Mouse (Mus musculus) right cerebral cortex, postnatal 4 days (tissue): ENCODE measurements at regions not wholly inside any gene's neighbourhood (a gene's known extent, or its start where the extent isn't known, plus 50 kb on each side); places are given as distances from the start of the nearest gene placed in this dataset.
A peak's percentile ranks its signal among the peaks of the same experiment; 100 is the strongest.

Experiments
- DNase-seq: peaks from one replicate; pipeline ENCODE4 v3.0.0-alpha.2; 2022

- no peak for DNase-seq
These were observed 177.3 kb upstream of the Cdyl start for GRCm38 (mm10) chr13:35482340-35482739.

- no peak for DNase-seq
These were observed 173.5 kb upstream of the Cdyl start for GRCm38 (mm10) chr13:35486125-35486524.

DNA sequence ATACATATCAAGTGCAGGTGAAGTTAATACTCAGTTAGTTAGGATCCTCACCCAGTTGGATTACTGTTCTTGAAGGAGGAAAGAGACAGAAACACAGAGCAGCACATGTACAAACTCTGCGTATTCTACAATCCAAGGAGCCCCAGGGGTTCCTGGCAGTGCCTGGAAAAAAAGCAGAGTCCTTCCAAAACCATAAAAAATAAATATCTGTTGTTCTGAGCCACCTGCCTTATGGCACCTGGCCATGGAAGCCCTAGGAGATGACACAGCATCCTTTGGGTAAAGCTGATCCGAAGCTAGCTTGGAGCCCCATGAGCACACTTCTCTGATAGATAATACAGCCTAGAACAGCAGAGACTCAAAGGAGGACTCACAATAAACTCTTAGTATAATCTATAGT lies 159.9 kb upstream of the Cdyl start:
- no peak for DNase-seq

- peak; percentile 19 for DNase-seq
These were observed 158.7 kb upstream of the Cdyl start for GRCm38 (mm10) chr13:35500891-35501290.

GRCm38 (mm10) chr13:35501351-35502146 lies 158.1 kb upstream of the Cdyl start:
- DNase-seq = peak; percentile 46

GRCm38 (mm10) chr13:35502147-35502522 lies 157.5 kb upstream of the Cdyl start:
- peak; percentile 26 for DNase-seq

- DNase-seq = peak; percentile 48
These were observed 156.2 kb upstream of the Cdyl start for GRCm38 (mm10) chr13:35503362-35503821.

- DNase-seq = no peak
These were observed 152.4 kb upstream of the Cdyl start for GRCm38 (mm10) chr13:35507195-35507594.

GRCm38 (mm10) chr13:35512029-35512507 lies 147.6 kb upstream of the Cdyl start:
- no peak for DNase-seq

DNA sequence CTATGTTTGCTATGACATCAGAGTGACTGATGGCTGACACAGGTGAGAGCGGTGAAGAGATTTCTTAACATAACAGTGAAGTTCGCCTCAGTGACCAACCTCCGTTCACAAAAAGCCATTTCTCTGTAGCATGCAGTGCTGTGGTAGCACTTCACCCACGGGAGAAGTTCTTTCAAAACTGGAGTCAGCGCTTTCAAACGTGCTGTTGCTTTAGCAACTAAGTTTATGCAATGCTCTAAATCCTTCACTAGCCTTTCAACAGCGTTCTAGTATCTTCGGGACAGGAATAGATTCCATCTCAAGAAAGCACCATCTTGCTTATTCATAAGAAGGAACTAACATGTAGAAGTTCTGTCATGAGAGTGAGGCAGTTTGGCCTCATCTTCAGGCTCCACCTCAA lies 146.5 kb upstream of the Cdyl start:
- DNase-seq = peak; percentile 4

- no peak for DNase-seq
These were observed 144.3 kb upstream of the Cdyl start for GRCm38 (mm10) chr13:35515291-35515690.

- DNase-seq = no peak
These were observed 141.9 kb upstream of the Cdyl start for GRCm38 (mm10) chr13:35517692-35518091.

DNA sequence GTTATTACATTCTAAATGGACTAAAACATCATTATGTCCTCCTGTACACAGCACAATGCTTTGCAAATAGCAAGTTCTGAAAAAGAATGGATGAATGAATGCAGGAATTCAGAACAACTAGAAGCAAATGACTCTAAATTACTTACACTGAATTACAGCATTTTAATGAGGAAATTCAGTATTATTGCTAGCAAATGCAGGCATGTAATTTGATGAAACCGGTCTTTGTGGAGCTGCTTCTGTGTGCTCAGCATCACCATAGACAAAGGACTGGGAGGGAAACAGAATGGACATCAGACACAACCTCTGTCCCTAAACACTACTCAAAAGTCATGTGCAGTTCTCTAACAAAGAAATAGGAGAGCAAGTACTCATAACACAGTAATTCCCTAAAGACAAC lies 137.4 kb upstream of the Cdyl start:
- DNase-seq = no peak

DNA sequence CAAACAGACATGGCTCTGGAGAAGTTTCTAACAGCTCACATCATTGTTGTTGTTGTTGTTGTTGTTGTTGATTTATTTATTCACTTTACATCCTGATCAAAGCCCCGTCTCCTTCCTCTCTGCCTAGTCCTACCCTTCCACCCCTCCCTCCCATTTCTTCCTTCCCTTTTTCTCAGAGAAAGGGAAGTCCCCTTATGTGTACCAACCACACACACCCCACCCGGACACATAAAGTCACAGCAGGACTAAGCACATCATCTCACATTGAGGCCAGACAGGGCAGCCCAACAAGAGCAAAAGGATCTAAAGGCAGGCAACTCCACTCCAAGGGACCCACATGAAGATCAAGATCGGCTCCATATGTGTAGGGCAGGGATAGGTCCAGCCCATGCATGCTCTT lies 130.1 kb upstream of the Cdyl start:
- DNase-seq = no peak

DNA sequence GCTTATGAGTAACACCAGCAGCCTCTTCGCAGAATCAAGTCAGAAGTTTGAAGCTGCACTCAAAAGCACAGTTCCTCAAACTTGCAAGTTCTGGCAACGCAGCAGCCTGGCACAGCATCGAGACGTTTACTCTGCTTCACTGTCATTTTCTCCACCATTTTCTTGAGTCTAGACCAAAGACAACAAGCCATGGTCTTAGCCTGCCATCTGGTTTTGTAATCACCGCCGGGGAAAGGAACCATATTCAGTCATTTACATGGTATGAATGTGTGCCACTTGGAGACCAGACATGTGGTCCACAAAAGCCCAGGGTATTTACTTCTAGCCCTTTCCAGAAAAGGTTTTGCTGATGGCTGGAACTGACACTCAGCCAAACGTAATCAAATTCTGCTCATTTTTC lies 122.5 kb upstream of the Cdyl start:
- DNase-seq = no peak

DNA sequence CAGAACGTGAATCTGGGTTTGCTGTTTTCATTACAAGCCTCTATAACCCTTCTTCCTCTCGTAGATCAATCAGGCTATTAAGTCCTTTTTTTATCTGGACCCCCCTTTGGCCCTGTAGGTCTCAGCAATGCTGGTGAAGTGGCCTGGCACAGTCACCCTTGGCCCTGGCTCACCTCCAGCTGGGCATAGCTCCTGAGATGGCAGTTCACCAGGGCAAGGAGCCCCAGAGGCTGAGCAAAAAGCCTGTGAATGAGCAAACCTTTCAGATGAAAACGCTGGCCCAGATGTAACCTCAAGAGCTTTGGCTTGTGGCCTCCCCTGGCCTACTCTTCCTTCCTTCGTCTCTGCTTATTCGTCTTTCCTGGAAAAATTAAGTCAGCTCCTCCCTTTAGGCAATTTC lies 121.7 kb upstream of the Cdyl start:
- DNase-seq = peak; percentile 18

DNA sequence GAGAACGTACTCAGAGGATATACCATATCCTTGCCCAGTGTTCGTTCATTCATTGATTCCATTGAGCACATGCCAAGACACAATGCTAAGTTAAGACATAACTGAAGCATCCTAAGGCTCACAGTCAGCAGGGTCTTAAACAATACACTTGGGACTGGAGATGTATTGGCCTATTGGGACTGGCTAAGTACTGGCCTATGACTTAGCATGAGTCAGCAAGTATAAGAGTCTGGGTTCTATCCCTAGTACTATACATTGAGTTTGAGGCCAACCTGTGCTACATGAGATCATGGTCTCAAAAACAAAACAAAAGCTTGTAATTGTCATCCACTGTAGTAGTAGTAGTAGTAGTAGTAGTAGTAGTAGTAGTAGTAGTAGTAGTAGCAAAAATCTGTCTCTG lies 119.2 kb upstream of the Cdyl start:
- DNase-seq = no peak

DNA sequence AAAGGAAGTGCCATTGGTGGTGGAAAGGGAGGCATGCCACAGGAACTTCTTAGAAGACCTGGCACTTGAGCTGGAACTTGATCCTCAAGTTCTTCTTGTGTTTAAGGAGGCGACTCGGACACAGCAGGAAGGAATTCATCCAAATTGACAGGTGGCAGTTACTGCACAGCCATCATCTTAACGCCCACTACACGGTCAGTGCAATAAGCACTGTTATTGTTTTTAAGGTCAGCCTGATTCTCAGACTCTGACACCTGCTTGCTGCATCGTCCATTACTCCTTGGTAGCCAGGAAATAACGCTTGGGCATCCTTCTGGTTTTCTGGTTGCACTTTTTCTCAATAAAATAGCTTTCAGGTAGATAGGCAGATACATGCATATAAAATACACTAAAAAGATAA lies 118.6 kb upstream of the Cdyl start:
- no peak for DNase-seq

DNA sequence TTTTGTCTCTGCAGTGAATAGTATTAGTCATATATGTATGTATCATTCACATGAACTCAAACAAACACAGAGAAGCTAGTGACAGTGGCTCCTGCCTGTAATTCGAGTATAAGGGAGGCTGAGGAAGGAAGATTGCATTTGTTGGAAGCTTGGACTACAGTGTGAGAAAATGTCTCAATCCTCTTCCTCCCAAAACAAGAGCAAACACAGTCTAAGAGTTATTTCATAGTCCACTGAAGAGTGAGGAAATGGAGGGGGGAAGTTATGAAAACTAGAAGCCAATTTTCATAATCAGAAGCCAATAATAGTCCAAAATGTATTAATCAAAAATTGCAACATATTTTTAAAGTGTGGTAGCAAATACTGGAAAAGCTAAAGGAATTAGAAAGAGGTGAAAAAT lies 95.6 kb upstream of the Cdyl start:
- no peak for DNase-seq

GRCm38 (mm10) chr13:35581616-35582015 lies 78.0 kb upstream of the Cdyl start:
- peak; percentile 17 for DNase-seq

DNA sequence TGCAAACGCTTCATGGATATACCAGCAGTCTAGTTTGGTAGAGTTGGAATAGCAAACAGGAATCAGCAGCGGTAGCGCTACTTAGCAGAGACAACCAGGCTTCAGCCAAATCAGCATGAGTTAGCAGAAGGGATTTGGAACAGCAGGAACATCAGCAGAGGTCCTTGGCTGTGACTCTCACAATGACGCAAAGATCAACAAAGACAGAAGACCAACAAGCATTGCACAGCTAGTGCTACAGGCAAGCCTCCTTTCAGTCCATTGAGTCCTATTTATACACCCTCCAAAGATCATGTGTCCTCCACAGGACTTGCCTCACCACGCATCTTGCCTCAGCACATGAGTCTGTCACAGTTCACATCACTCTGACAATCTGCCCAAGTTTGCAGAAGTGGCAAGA lies 61.6 kb upstream of the Cdyl start:
- DNase-seq = no peak

GRCm38 (mm10) chr13:35601560-35602135 lies 58.0 kb upstream of the Cdyl start:
- DNase-seq = no peak

GRCm38 (mm10) chr13:35603080-35603479 lies 56.6 kb upstream of the Cdyl start:
- DNase-seq = no peak

DNA sequence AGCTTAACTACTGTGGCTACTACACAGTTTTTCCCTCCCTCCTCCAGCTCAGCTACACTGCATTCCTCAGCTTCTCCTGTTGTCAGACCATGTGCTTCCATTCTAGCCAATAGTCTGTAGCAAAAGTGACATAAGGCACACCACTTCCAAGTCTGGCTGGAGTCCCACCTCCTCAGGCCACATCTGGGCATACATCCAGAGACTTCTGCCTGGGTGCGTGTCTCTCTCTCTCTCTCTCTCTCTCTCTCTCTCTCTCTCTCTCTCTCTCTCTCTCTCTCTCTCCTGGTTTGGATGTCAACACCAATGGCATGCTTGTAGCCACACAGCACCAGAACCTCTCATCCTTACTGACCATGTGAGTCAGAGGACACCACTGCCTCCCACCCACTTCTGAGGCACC lies 55.6 kb upstream of the Cdyl start:
- DNase-seq = no peak

GRCm38 (mm10) chr13:35604765-35605164 lies 54.9 kb upstream of the Cdyl start:
- DNase-seq = no peak
